Mouse (Mus musculus): ENCODE measurements around the gene Lpcat3.

- no peak for TF ChIP-seq GATA1 (IDR thresholded peaks at IDR 0.05; ENCODE audit: borderline replicate concordance, low read length)
- TF ChIP-seq FLI1 (IDR thresholded peaks at IDR 0.05; ENCODE audit: low read length): no peak
Measured at GRCm38 (mm10) chr6:124703789-124704188, 41.0 kb downstream of the Lpcat3 start.
